Mouse (Mus musculus) spleen, embryonic (tissue): ENCODE results near the gene Ucp2.

Experiments
- CTCF ChIA-PET: fragments of 350-600 bp; sonication (Branson Sonifier 250); formaldehyde crosslinking; loops from one replicate; lab custom pipeline; 2022; lab: Charles Lee

The Ucp2 gene

GRCm38 (mm10) chr7:100547631-100548030 lies 54.5 kb downstream of the Ucp2 start:
- CTCF ChIA-PET, result no interaction called here

GRCm38 (mm10) chr7:100549796-100550195 lies 56.7 kb downstream of the Ucp2 start:
- CTCF ChIA-PET, result interaction anchor here (0.6 kb wide), 1 partner anchor 53 kb away, joined by 4 read pairs; no protein-coding TSS in a partner anchor

GRCm38 (mm10) chr7:100550338-100551007 lies 57.3 kb downstream of the Ucp2 start:
- CTCF ChIA-PET, result interaction anchor here (0.6 kb wide), 1 partner anchor 53 kb away, joined by 4 read pairs; no protein-coding TSS in a partner anchor
